Mouse (Mus musculus) megakaryocyte, adult 5-6 weeks (primary cell): Measurements from ENCODE around the gene Tsc1. TPM values are rescaled to one million over a fixed set of nuclear protein-coding genes. Genes with fewer than 3 reads are reported as not detected.

Source experiments
- ATAC-seq: 2 replicates; pipeline ENCODE4 v1.8.0; 2016; ENCODE audit warnings: mild to moderate bottlenecking, inconsistent platforms; ENCODE audit not compliant: poor library complexity, severe bottlenecking
- total RNA-seq, 2 experiments: library from RNA; stranded (forward) in 1 of 2; stranded (reverse) in 1 of 2; fragments of 153-499, 151-499 nt in 1 of 2; fragments of 221-1000, 200-1000 nt in 1 of 2; gene quantifications; 2 replicates each; pipeline versions ENCODE4 v1.2.3 to v1.2.4; 2015 to 2017

Gene Tsc1
- 8.9 and 10.9 TPM in 2 replicates for total RNA-seq (2015)
- total RNA-seq (2017), result 11.7 and 12.9 TPM in 2 replicates

- peak; percentile 99 for ATAC-seq
Measured at GRCm38 (mm10) chr2:28640461-28641424, at the start of gene Tsc1. TSS of gene Tsc1 (plus strand) at chr2:28641228.

- peak; percentile 79 for ATAC-seq
Measured at GRCm38 (mm10) chr2:28591479-28591878, 49.5 kb upstream of the Tsc1 start.

- peak; percentile 69 for ATAC-seq
Measured at GRCm38 (mm10) chr2:28592809-28593208, 48.2 kb upstream of the Tsc1 start.

DNA sequence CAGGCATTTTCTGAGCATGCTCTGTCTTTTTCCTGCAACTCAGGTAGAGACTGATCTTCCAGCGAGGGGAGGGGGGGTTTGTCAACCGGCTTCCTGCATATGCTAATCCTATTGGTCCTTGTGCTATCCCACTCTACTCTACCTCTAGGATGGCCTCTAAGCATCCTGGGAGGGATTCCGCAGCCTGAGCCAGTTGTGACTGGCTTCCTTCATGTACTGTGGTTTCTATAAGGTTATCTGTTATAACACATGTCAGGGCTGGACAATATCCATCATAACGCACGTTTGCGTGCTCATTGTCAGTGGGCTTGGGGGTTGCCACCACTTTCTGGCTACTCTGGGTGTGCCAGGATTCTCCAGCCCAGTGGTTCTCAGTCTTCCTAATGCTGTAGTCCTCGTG, 45.0 kb upstream of the Tsc1 start:
- no peak for ATAC-seq

- ATAC-seq, result no peak
Measured at GRCm38 (mm10) chr2:28596998-28597397, 44.0 kb upstream of the Tsc1 start.

GRCm38 (mm10) chr2:28597733-28598547, 43.1 kb upstream of the Tsc1 start:
- peak; percentile 59 for ATAC-seq

DNA sequence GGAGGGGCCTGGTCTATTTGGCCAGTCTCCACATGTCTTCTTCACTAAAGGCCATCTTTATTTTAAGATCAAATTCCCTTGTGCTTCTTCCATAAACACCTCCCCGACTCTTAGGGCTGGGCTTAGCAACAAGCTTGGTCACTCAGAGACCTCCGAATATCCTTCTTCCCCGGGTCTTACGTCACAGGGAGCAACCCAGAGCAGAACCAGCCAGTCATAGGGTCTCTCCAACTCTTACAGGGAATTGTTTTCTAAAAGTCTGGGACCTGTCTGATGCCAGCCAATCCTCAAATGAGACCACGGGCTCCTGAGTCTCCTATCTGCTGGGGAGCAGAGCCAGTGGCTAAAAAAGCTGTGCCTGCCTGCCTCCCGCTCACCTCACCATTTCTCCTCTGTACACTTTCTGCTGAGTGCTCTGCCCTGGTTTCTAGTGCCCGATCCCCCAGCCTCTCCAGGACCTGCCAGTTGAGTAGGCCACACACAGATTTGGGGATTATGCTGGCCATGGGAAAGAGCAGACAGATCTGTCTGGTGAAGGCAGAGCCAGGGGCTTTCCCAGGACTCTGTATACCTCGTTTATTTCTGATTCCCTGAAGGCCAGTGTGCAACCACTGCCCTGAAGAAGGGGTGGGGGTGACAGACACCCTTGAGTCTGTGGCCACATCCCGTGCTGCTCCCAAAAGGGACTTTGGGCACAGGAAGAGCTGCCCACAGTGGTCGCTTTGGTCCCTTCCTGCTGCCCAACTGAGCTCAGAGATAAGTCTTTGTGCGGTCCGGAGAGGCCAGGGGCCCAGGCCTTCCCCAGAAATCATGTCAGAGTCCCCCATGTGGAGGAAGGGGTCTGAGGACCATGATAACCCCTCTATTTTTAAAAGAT, 42.1 kb upstream of the Tsc1 start:
- ATAC-seq, result no peak

DNA sequence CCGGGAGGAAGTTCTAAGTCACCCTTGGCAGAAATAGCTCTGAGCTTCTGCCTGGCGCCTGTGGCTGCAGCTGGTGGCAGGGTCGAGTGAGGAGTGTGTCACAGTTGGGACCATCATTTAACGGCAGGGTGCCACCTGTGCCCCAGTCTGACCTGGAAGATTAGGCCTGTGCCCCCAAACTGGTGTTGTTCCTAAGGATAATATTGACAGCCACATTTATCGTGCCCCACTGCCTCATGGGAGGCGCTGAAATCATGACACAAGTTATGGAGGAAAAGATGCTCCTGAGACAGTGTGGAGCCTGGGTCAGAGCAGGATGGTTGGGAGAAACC, 41.5 kb upstream of the Tsc1 start:
- no peak for ATAC-seq

DNA sequence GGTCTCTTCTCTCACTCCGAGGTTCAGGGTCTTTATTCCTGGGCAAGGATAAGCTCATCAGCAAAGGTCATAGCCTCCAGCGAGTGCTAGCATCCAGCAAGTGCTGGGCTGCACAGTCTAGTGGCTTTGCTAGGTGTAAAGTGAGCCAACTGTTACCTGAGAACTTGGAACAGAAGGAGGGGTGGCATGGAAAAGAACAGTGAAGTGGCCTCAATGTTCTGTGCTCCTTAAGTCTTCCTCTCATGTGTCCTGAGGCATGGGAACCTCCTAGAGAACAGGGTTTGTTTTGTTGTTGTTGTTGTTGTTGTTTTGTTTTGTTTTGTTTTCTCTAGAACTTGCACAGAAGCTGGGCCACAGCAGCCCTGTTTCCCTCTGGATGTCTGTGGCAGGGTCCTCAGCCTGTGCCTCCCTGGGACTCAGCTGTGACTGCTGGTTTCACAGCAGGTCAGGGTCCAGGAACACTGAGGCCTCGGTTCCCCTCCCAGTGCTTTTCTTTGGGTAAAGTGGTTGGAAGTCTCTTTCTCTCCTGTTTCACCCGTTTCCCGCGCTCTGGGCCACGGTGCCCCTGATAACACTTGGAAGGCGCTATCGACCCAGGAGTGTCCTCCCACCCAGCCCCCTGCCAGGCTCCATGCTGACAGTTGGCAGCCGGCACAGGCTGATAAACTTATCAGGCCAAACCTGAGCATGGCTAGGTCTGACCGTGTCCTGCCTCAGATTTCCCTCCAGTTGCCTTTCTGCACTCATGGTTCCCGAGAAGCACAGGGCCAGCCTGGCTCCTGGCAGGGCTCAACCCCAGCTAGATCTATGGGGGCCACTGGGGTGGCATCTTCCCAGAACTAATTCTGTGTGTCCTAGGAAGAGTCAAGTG, 39.1 kb upstream of the Tsc1 start:
- peak; percentile 48 for ATAC-seq

DNA sequence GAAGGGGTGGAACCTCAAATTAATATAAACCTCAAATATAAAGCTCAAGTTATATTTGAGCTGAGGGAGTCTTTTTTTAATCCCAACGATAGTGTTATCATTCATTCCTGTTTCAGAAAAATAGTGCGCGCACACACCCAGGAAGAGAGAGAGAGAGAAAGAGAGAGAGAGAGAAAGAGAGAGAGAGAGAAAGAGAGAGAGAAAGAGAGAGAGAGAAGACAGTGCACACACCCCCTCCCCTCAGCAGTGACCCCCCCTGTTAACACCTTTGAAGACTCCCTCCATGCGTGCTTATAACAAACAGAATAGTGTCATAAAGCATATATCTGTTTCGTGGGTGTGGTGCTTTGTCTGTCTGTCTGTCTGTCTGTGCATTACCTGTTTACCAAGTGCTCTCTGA, 37.5 kb upstream of the Tsc1 start:
- ATAC-seq, result no peak

DNA sequence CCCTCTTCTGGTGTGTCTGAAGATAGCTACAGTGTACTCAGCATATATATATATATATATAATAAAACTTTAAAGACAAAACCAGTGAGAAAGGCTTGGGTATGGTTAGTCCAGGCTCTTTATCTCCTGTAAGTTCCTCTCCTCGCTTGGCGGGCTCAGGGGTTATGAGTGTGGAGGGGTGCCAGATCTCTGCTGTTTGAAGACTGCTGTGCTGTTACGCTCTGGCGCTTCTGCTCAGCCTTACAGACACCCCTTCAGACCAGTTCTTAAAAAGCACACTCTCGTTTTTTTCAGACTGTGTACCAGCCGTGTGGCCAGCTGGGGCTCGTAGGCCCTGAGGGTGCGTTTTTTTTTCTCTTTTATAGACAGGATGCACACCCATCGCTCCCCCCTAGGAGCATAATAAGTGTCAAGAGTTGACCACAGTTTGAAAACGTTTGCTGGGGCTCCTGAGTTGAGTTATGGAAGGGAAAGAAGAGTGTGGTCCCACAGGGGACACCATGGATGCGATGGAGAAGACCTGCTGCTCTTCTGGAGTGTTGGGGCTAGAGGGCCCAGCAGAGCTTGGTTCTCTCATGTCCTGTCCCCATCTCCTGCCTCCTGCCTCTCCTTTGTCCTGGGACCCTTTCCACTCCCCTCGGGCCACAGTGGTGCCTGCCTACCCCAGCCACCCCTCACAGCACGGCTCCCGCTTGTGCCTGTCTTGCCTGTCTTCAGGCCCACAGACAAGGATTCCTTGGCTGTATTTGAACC, 35.1 kb upstream of the Tsc1 start:
- no peak for ATAC-seq

DNA sequence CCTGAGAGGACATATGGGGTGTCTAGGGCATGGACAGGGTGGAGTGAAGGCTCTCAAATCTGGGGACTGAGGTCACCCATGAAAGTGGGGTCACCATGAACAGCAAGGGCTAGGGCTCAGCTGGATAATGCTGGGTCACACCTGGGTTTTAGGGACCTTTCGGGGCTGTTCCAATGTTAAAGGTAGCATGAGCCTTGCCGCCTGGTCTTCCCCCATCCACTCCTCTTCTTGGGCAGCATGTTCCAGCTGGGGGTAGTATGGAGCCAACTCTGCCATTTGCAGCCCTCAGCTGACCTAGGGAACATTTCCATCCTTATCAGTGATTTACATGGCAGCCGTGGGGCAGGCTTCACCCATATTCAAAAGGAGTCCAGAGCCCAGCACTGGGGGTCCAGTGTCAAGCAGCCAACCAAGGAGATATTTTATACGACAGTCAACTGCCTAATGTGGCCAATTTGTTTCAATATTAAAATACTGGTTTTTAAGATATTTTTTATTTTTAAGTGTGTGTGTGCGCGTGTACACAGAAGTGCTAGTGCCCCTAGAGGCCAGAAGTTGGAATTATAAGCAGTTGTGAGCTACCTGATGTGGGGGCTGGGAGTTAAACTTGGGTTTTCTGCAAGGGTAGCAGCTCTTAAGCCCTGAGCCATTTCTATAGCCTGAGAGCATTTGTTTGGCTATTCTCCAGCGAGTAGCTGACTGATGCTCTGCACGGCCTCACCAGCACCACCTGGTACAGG, 34.3 kb upstream of the Tsc1 start:
- ATAC-seq, result no peak

GRCm38 (mm10) chr2:28607341-28608165, 33.5 kb upstream of the Tsc1 start:
- no peak for ATAC-seq

DNA sequence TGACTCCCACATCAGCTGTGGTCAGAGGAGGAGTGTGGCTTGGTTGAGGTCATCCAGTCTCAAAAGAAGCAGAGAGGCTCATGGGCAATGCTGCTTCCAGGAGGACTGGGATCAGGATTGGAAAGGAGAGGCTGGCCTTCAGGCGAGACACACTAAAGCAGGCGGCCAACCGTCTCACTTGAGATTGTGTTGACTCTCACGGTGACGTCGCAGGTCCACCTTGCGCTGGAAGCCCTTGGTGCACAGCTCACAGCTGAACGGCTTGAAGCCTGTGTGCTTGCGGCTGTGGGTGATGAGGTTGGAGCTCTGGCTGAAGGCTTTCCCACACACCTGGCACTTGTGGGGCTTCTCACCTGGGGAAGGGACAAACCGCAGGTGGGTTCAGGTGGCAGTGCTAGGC, 31.2 kb upstream of the Tsc1 start:
- no peak for ATAC-seq

DNA sequence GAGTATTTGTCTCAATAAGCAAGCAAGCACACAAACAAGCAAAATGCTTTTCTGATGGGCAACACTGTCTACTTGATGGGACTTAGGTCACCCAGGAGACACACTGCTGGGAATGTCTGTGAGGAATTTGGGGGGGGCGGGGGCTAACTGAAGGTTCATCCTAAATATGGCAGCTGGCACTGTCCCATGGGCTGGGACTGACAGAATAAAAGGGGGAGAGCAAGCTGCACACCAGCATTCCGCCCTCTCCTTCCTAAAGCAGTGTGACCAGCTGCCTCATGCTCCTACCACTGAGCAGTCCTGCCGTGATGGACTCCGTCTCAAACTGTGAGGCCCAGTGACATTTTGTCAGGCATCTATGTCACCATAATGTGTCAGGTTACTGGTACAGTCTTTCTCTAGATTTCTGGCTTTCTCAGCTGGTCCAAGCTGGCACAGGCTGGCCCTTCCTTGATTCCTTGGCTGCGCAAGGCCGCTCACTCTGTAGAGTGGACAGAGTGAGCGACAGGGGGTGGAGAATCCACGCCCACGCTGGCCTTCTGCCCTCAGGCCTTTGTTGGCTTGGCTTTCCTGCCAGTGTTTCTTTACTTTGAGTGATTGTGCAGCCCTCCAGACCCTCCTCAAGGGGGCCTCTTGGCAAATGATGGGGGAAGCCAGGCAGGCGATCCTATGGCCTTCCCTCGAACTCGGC, 30.2 kb upstream of the Tsc1 start:
- no peak for ATAC-seq

DNA sequence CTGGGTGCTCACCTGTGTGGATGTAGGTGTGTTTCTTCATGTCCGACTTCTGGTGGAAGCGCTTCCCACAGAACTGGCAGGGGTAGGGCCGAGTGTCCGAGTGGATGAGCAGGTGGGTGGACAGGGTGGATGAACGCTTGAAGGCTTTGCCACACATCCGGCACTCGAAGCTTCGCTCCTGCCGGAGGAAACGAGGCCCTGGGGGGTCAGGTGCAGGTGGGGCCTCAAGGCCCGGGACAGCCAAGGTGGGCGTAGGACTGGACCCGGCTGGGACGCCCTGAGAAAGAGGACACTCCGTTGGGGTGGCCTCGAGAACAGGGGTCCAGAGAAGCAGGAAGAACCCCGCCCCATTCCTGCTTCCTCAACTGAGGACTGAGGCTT, 29.6 kb upstream of the Tsc1 start:
- ATAC-seq, result peak; percentile 40; the same call in 1 of the 2 replicates

GRCm38 (mm10) chr2:28612436-28613063, 28.5 kb upstream of the Tsc1 start:
- no peak for ATAC-seq
